Mouse (Mus musculus) brain, embryonic 14.5 days (tissue): ENCODE data around the gene S1pr4.

ENCODE experiments used
- CTCF ChIP-seq: fragments of 200-500 bp; IDR thresholded peaks from 2 replicates; pipeline ENCODE4 v1.5.1; 2012; ENCODE audit warnings: inconsistent platforms, mild to moderate bottlenecking, moderate library complexity, borderline replicate concordance; ENCODE audit not compliant: insufficient read depth, insufficient read length; ENCODE audit errors: extremely low read depth
- POLR2A ChIP-seq: fragments of 200-500 bp; IDR thresholded peaks from 2 replicates; pipeline ENCODE4 v1.6.1; 2012; ENCODE audit warnings: mild to moderate bottlenecking, inconsistent platforms, borderline replicate concordance; ENCODE audit not compliant: poor library complexity, insufficient read depth, insufficient read length, severe bottlenecking; ENCODE audit errors: extremely low read depth

DNA sequence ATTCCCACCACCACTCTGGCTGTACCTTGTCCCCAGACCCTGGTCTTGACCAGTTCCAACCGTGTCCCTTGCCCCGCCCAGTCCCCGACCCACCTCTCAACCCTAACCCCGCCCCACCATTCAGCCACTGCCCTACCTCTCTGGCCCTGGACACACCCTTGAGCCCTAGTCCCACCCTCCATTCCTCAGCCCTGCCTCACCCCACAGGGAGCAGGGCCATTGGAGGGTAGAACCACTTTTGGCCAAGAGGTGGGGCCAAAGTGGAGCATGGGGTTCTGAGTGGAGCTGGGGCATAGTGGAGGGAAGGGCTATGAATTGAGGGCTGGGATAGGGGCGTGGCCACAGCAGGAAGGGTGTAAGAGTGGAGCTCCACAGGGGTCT lies 34.7 kb downstream of the S1pr4 start:
- TF ChIP-seq CTCF, result no peak
- TF ChIP-seq POLR2A, result no peak
